Mouse (Mus musculus) embryonic fibroblast, embryonic 13.5 days (primary cell): ENCODE measurements around the gene Apod.

Experiments used
- CTCF ChIP-seq: IDR thresholded peaks from 2 replicates; pipeline ENCODE4 v1.5.1; 2011; ENCODE audit warnings: mild to moderate bottlenecking, control low read depth, low read length, moderate library complexity, borderline replicate concordance; ENCODE audit not compliant: insufficient read depth
- POLR2A ChIP-seq: IDR thresholded peaks from 2 replicates; pipeline ENCODE4 v1.6.1; 2011; ENCODE audit warnings: low read depth, mild to moderate bottlenecking, control low read depth, low read length, moderate library complexity

- TF ChIP-seq CTCF (no peak), POLR2A (no peak)
Observed at GRCm38 (mm10) chr16:31266692-31267091, 47.9 kb downstream of the Apod start.
